Mouse (Mus musculus): ENCODE data around the gene Scml2.
"Not testable (repeated sequence)": the region's sequence is repeated elsewhere in the genome, so short reads cannot be mapped to it uniquely, and the experiment has no call there.

The Scml2 gene

GRCm38 (mm10) chrX:161116893-161117292 is at the start of gene Scml2:
Gene Scml2 (plus strand): TSS chrX:161117193.
- DNase-seq, result not testable (repeated sequence)

- not testable (repeated sequence) for DNase-seq
These were observed 41.4 kb upstream of the Scml2 start for GRCm38 (mm10) chrX:161075576-161075975.

- peak; percentile 56 for DNase-seq
These were observed 45.5 kb downstream of the Scml2 start for GRCm38 (mm10) chrX:161162314-161163068.

GRCm38 (mm10) chrX:161163069-161163416 is 46.0 kb downstream of the Scml2 start:
- no peak for DNase-seq

DNA sequence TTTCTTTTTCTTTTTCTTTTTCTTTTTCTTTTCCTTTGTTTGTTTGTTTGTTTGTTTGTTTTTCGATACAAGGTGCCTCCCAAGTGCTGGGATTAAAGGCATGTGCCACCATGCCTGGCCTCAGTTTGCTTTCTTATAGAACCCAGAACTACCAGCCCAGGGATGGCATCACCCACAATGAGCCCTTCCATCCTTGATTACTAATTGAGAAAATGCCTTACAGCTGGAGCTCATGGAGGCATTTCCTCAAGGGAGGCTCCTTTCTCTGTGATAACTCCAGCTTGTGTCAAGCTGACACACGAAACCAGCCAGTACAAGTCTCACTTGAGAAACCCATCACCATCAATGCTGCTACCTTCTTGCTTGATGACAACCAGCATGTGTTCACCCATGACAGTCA is 170.2 kb downstream of the Scml2 start, which contains the start of gene Gm15262:
Gm15262 (plus strand) TSS at position 301 of the 400 bp plus-strand sequence.
- not testable (repeated sequence) for DNase-seq

Data from right cerebral cortex, postnatal 25 days (tissue).